Mouse (Mus musculus): ENCODE results near the gene Pdzd4.

Pdzd4 gene

GRCm38 (mm10) chrX:73785666-73786065 lies 39.1 kb downstream of the Pdzd4 start:
- no peak for DNase-seq

- DNase-seq: no peak
Measured at GRCm38 (mm10) chrX:73782227-73782626, 42.5 kb downstream of the Pdzd4 start.

- peak; percentile 12 for DNase-seq
Measured at GRCm38 (mm10) chrX:73774802-73775483, 49.8 kb downstream of the Pdzd4 start.

GRCm38 (mm10) chrX:73774168-73774760 lies 50.5 kb downstream of the Pdzd4 start, which contains the start of gene Srpk3:
TSS of gene Srpk3 (plus strand) at chrX:73774405.
- no peak for DNase-seq

GRCm38 (mm10) chrX:73767267-73767666 lies 57.5 kb downstream of the Pdzd4 start:
- DNase-seq: peak; percentile 9

GRCm38 (mm10) chrX:73765311-73765710 lies 59.5 kb downstream of the Pdzd4 start:
- no peak for DNase-seq

GRCm38 (mm10) chrX:73758611-73759290 lies 66.0 kb downstream of the Pdzd4 start:
- no peak for DNase-seq

GRCm38 (mm10) chrX:73756334-73757140 lies 68.2 kb downstream of the Pdzd4 start, which contains the start of gene Plxnb3:
TSS of gene Plxnb3 (plus strand) at chrX:73757090.
- DNase-seq: no peak

GRCm38 (mm10) chrX:73748977-73749376 lies 75.8 kb downstream of the Pdzd4 start:
- no peak for DNase-seq

GRCm38 (mm10) chrX:73744774-73745481 lies 79.8 kb downstream of the Pdzd4 start:
- no peak for DNase-seq

Data from embryo, embryonic 11 days (tissue).